Mouse (Mus musculus): ENCODE data around the gene Ndel1. TPM values are rescaled to one million over a fixed set of nuclear protein-coding genes. Genes with fewer than 3 reads are reported as not detected.
"Not testable (repeated sequence)": the region's sequence is repeated elsewhere in the genome, so short reads cannot be mapped to it uniquely, and the experiment has no call there.

Ndel1 gene
- total RNA-seq, 2 experiments from 2014 or later, result 67.3 to 70.9 TPM

DNA sequence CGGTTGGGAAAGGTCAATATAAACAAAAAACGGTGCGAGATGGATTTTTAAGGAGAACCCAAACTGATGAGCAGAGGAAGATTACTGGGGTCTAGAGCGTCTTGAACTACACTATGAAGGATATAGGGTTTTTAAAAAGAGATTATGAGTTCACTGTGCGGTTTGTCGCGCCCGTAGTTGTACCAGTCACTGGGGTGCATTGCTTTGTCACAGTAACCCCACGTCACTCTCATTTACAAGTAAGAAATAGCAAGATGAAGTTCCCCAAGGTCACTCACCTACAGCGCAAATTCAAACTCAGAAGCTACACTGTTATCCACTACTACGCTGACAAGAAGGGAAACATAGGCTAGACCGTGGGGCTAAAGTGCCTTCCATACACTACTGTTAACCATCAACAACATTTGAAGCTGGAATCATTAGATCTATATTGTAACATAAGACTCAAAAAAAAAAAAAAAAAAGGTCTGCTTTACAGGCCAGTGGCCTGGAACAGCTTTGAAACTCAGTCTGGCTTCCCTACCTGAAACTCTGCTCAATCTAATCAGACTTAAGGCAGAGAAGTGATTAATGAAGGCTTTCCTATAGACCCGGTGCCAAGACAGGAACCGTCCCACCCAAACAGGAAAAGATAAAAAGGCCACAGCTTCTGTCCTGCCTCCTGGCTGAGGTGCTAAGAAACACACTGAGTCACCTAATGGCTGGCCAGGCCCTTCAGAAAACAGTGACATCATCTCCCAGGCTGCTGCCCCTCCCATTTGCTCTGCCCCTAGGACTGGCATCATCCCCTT lies 17.9 kb downstream of the Ndel1 start:
- peak; percentile 58 to 62 for DNase-seq
- intact Hi-C loops (cut with DNase I), result loop anchor here (1.0 to 2.0 kb wide), 2 partner anchors 10 to 19 kb away; no protein-coding TSS in a partner anchor

DNA sequence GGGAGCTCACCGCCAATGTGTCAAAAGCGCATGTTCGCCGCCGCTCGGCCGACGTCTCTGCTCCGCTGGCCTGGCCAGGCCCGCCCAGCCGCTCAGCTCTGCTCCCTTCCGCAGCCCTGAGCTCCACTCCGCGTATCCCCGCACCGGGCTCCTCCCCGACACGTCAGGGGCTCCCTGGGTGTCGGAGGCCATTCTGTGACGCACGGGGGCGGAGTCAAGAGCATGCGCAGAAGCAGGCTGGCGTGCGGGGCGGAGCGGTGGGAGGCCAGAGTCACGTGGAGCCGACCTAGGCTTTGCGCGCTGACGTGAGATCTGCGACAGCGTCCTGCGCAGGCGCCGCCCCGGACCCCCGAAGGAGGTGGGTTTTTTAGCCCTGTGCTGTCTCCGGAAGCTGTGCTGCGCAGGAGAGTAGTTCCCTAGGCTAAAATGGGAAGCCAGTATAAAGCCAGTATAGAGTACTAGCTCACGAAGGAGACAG lies 18.7 kb downstream of the Ndel1 start:
- intact Hi-C loops (cut with DNase I), result loop anchor here (2.0 kb wide), 1 partner anchor 20 kb away; no protein-coding TSS in a partner anchor
- peak; percentile 100 for DNase-seq

GRCm38 (mm10) chr11:68852486-68852901 lies 19.2 kb downstream of the Ndel1 start:
- intact Hi-C loops (cut with DNase I), result loop anchor here (2.0 kb wide), 1 partner anchor 20 kb away; no protein-coding TSS in a partner anchor
- DNase-seq, result peak; percentile 81 to 84

- intact Hi-C loops (cut with DNase I), result loop anchor here (2.0 kb wide), 1 partner anchor 21 kb away; no protein-coding TSS in a partner anchor
- DNase-seq, result no peak
Measured at GRCm38 (mm10) chr11:68851644-68852485, 19.8 kb downstream of the Ndel1 start.

- DNase-seq, result no peak
- intact Hi-C loops (cut with DNase I), result no loop called here
Measured at GRCm38 (mm10) chr11:68850862-68851261, 20.8 kb downstream of the Ndel1 start.

- intact Hi-C loops (cut with DNase I), result loop anchor here (5.0 kb wide), 1 partner anchor 33 kb away; the partner anchor contains the start of gene Ndel1
- DNase-seq, result no peak
Measured at GRCm38 (mm10) chr11:68839606-68840005, 32.1 kb downstream of the Ndel1 start.

GRCm38 (mm10) chr11:68835034-68835433 lies 36.6 kb downstream of the Ndel1 start:
- intact Hi-C loops (cut with DNase I), result loop anchor here (5.0 kb wide), 1 partner anchor 37 kb away; the partner anchor contains the start of gene Ndel1
- DNase-seq, result no peak

GRCm38 (mm10) chr11:68833593-68833992 lies 38.1 kb downstream of the Ndel1 start:
- DNase-seq, result no peak
- intact Hi-C loops (cut with DNase I), result no loop called here

DNA sequence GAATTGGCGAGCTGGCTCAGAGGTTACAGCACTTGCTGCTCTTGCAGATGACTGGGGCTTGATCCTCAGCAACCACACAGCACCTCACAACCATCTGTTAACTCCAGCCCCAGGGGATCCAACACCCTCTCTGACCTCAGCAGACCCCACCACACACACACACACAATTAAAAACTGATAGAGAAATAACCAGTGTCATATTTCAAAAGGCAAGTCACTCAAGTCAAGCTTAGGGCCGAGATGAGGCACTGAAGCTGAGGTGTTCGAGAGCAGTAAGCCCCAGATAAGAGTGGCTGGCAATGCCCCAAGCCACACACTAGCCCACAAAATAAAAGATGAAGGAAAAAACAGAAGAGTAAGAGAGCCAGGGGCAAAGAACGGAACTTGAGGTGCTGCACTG lies 38.9 kb downstream of the Ndel1 start:
- no peak for DNase-seq
- intact Hi-C loops (cut with DNase I), result no loop called here

DNA sequence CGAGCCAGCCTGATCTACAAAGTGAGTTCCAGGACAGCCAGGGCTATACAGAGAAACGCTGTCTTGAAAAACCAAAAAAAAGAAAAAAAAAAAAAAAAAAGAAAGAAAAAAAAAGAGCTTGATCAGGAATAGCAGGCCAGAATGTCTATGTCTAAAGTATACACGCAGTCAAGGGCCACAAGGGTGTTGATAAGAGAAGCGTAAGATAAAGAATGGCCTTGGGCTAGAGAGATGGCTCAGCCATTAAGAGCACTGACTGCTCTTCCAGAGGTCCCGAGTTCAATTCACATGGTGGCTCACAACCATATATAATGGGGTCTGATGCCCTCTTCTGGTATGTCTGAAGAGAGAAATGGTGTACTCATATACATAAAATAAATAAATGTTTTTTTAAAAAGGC lies 40.1 kb downstream of the Ndel1 start:
- DNase-seq; intact Hi-C loops (cut with DNase I): not testable (repeated sequence)

- intact Hi-C loops (cut with DNase I), result no loop called here
- no peak for DNase-seq
Measured at GRCm38 (mm10) chr11:68826735-68827134, 44.9 kb downstream of the Ndel1 start.

GRCm38 (mm10) chr11:68822326-68822725 lies 49.3 kb downstream of the Ndel1 start:
- DNase-seq, result peak in 1 of 2 experiments; percentile 20
- intact Hi-C loops (cut with DNase I), result no loop called here

GRCm38 (mm10) chr11:68819226-68819805 lies 52.3 kb downstream of the Ndel1 start:
- intact Hi-C loops (cut with DNase I), result loop anchor here (10.0 kb wide), 1 partner anchor 165 kb away; no protein-coding TSS in a partner anchor
- no peak for DNase-seq

DNA sequence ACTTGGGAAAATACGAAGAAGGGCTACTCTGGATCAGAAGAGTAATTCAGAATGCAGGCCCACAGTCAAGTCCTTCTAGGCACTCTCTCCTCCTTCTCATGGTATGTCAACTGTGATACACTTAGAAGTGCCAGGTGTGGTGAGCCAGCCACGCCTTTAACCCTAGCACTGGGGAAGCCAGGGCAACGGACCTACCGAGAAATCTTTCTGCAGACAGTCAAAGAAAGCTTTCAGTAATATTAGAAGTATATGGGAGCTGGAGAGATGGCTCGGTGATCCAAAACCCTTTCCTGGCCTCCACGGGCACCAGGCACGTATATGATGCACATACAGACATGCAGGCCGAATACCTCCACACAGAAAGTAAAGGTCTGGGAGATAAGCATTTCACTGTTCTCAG lies 53.2 kb downstream of the Ndel1 start:
- intact Hi-C loops (cut with DNase I), result loop anchor here (10.0 kb wide), 1 partner anchor 166 kb away; no protein-coding TSS in a partner anchor
- no peak for DNase-seq

- DNase-seq, result no peak
- intact Hi-C loops (cut with DNase I), result loop anchor here (10.0 kb wide), 1 partner anchor 173 kb away; no protein-coding TSS in a partner anchor
Measured at GRCm38 (mm10) chr11:68811881-68812577, 59.6 kb downstream of the Ndel1 start.

DNA sequence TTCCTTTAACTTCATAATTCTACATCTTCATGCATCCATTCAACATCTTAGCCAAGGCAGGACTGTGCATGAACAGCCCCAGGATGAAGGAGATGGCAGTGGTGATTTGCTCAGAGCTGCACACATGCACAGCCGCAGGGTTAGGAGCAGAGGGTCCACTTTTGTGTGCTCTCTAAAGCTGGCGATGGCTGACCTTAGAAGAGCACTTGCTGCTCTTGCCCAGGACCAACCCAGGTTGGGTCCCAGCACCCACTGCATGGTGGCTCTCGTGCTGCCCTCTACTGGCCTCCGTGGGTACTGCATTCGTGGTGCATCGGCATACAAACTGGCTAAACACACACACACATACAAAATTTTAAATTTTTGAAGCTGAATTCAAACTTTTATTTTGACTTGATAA lies 63.9 kb downstream of the Ndel1 start:
- DNase-seq, result peak; percentile 70 to 88
- intact Hi-C loops (cut with DNase I), result loop anchor here (1.0 to 5.0 kb wide), 4 partner anchors 68 to 320 kb away; partner anchors contain the start of gene Ccdc42

- no peak for DNase-seq
- intact Hi-C loops (cut with DNase I), result loop anchor here (5.0 kb wide), 1 partner anchor 318 kb away; no protein-coding TSS in a partner anchor
Measured at GRCm38 (mm10) chr11:68805148-68805547, 66.5 kb downstream of the Ndel1 start.

DNA sequence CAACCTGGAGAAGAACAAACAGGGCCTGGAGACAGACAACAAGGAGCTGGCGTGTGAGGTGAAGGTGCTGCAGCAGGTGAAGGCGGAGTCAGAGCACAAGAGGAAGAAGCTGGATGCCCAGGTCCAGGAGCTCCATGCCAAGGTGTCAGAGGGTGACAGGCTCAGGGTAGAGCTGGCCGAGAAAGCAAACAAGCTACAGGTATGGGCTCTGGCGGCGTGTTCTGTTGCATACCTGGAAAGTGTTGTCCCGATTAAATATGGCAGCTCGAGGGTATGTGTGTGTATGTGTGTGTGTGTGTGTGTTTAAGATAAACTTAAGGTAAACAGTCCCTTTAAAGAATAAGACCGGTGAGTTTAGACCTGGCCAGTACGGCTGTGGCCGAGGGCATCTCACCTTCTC lies 73.4 kb downstream of the Ndel1 start:
- no peak for DNase-seq
- intact Hi-C loops (cut with DNase I), result no loop called here

GRCm38 (mm10) chr11:68791794-68792193 lies 79.9 kb downstream of the Ndel1 start:
- DNase-seq, result no peak
- intact Hi-C loops (cut with DNase I), result no loop called here

DNA sequence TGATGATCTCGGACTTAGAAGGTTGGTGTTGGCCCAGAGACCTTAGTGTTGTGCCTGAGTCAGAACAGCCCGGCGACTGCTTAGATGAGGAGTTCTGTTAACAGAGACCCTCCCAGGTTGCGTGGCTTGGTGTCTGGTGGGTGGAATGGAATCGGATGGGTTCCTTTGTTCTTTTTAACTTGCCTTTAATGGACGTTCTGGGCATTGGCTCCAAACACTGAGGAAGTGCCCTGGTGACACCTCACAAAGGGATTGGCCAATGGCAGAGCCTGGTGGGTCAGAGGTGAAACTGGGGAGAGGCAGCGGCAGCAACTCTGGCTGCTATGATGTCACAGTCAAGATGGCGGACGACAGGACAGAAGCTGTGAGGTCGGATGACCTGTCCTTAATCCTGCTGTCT lies 80.9 kb downstream of the Ndel1 start:
- DNase-seq, result no peak
- intact Hi-C loops (cut with DNase I), result no loop called here

Measured in heart, postnatal 10 days (tissue).